Mouse (Mus musculus): ENCODE data around the gene Nktr.

DNA sequence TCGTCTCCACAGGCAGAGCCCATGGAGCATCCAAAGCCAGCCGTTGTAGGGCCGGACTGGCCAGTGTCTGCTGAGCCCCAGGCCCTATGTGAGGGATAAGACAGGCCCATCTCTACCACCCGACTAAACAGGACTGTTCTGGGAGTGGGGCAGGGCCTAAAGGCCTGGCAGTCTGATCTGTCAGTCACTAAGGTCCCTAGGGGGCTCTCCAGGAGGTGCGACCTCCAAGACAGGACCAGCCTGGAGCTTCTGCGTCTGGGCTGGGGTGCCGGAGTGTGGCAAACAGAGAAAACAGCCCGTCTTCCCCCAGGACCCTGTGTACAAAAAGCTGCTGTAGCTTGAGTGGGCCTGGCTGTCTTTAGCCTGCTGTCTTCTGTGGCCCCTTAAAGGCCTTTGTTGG is 42.8 kb downstream of the Nktr start:
- TF ChIP-seq CTCF (IDR thresholded peaks at IDR 0.05) (no peak), EP300 (IDR thresholded peaks at IDR 0.05) (no peak)
